Mouse (Mus musculus) testis, adult 2 months (tissue): ENCODE measurements around the gene Enox1.

Source experiments
- CTCF ChIP-seq: fragments of 200-500 bp; IDR thresholded peaks from 2 replicates; pipeline ENCODE4 v1.5.1; 2012; ENCODE audit warnings: low read depth, mild to moderate bottlenecking, inconsistent platforms, low read length, moderate library complexity; ENCODE audit not compliant: control insufficient read depth, insufficient read depth, insufficient replicate concordance
- POLR2A ChIP-seq: fragments of 200-500 bp; IDR thresholded peaks from 2 replicates; pipeline ENCODE4 v1.6.1; 2012; ENCODE audit warnings: low read depth, mild to moderate bottlenecking, inconsistent platforms, low read length, moderate library complexity; ENCODE audit not compliant: control insufficient read depth

GRCm38 (mm10) chr14:77599016-77599704, 442.6 kb downstream of the Enox1 start:
- TF ChIP-seq CTCF (no peak), POLR2A (no peak)
